Mouse (Mus musculus) lung, adult 2 months (tissue): ENCODE results near the gene Crybb1. TPM values are rescaled to one million over a fixed set of nuclear protein-coding genes. Genes with fewer than 3 reads are reported as not detected.

ENCODE experiments used
- DNase-seq: peaks from one replicate; pipeline ENCODE4 v3.0.0; 2022
- H3K4me1 ChIP-seq: fragments of 200-500 bp; 2 replicates; pipeline ENCODE4 v1.6.1; 2011; ENCODE audit warnings: low read length; ENCODE audit not compliant: control insufficient read depth, insufficient read depth
- H3K4me3 ChIP-seq: fragments of 200-500 bp; replicated peaks from 2 replicates; pipeline ENCODE3; 2011; ENCODE audit warnings: low read depth, mild to moderate bottlenecking, control low read depth, low read length; ENCODE audit errors: extremely low read depth
- CTCF ChIP-seq: fragments of 200-500 bp; IDR thresholded peaks from 2 replicates; pipeline ENCODE4 v1.5.1; 2011; ENCODE audit warnings: mild to moderate bottlenecking, low read length, control low read depth; ENCODE audit not compliant: insufficient read depth
- POLR2A ChIP-seq: fragments of 200-500 bp; IDR thresholded peaks from 2 replicates; pipeline ENCODE4 v1.6.1; 2011; ENCODE audit warnings: low read depth, mild to moderate bottlenecking, control low read depth, low read length, borderline replicate concordance; ENCODE audit errors: extremely low read depth
- WGBS: fragments of 180-500 bp; shearing (Covaris S2); methylation state at CpG from one replicate; pipeline ENCODE4 v1.1.7; 2018; 5-methylcytosine and 5-hydroxymethylcytosine counted together
- polyA plus RNA-seq: library from polyadenylated mRNA; depleted of rRNA; stranded (reverse); fragments of >200 nt; gene quantifications from 2 replicates; pipeline ENCODE4 v1.2.3, GENCODE M21; 2012

Crybb1 gene
- polyA plus RNA-seq, 1 experiment, result 0.14 TPM

DNA sequence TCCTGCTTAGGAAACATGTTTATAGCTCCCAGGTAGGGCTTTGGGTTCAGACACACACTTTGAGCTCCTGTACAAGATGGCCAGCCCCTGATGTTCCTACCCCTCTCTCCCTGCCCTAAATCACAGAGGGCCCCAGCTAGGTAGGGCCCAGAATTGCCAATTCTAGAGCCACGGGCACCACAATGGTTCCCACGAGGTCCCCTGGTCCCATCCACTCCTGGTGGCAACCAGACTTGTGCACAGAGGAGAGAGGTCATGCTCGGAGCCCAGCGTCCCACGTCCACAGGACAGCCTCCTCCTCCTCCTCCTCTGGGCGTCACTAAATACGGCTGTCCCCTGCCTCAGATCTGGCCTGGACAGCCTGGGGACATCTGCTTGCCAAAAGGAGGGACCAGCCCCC lies 39.3 kb upstream of the Crybb1 start:
- WGBS, result 82% methylated on average over 7 of the region's 7 CpGs
- Histone ChIP-seq H3K4me1 (peaks cover 4% of the 10 kb centered on the region; the same call in 1 of the 2 replicates), H3K4me3 (no peak overlapping the region)
- DNase-seq, result no peak
- TF ChIP-seq CTCF (no peak), POLR2A (no peak)

DNA sequence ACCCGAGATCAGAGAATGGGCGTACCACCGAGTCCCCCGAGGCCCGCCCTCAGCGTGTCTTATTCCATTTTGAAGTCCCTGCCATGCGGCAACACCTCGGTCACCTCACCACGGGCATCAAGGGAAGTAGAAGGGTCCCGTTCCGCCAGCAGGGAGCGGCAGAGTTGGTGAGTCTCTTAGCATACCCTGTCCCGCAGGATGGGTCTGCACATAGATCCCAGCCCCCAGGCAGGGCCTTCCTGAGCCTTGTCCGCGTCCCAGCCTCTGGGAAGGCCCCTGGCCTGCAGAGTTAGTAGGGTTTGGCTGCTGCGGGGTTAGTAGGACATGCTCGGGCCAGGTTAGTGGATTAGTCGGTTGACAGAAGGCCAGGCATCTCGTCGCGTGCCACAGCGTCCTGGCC lies 38.6 kb upstream of the Crybb1 start:
- H3K4me1 ChIP-seq, result peaks cover 4% of the 10 kb centered on the region; the same call in 1 of the 2 replicates
- 77% methylated on average over 22 of the region's 22 CpGs for WGBS
- no peak for DNase-seq
- no peak overlapping the region for H3K4me3 ChIP-seq
- TF ChIP-seq CTCF (no peak), POLR2A (no peak)

DNA sequence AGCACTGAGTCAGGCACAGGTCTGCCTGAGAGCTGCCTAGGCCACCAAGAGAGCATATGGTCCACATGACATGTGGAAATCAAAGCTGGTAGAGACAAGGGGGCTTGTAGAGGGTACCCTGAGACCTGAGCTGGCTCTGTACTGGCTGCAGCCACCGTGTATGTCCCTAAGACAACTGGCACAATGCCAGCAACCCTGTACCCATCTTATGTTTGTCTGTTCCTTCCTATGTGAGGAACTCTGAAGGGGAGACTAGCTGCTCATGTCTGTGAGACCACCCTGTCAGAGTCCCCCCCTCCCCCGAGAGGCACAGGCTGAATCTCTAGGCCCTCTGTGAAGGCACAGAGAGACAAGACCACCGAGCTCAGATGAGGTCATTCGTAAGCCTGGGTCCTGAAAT lies 36.9 kb upstream of the Crybb1 start:
- no peak for DNase-seq
- H3K4me1 ChIP-seq, result peaks cover 4% of the 10 kb centered on the region; the same call in 1 of the 2 replicates
- TF ChIP-seq CTCF (no peak), POLR2A (no peak)
- WGBS, result 65% methylated on average over 4 of the region's 4 CpGs
- H3K4me3 ChIP-seq, result no peak overlapping the region

DNA sequence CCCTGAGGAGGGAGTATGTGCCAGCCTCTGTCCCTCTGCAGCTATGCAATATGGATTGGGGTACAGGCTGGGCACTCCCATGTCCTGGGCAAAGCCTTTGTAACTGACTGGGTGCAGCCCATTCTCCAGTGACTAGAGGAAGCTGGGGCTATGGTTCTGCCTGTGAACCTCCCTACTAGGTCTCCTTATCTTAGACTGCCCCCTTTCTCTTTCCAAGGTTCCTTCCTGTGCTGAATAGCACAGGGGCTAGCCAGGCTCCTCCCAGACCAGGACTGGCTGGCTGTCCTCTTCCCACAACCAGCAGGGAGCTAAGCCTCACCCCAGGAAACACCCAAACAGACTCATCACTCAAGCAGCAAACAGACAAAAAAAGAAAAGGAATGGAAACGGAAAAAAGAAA lies 36.2 kb upstream of the Crybb1 start:
- no peak overlapping the region for H3K4me3 ChIP-seq
- WGBS, result 0% methylated on average over 1 of the region's 1 CpGs
- DNase-seq, result no peak
- H3K4me1 ChIP-seq, result peaks cover 4% of the 10 kb centered on the region; the same call in 1 of the 2 replicates
- TF ChIP-seq CTCF (no peak), POLR2A (no peak)

DNA sequence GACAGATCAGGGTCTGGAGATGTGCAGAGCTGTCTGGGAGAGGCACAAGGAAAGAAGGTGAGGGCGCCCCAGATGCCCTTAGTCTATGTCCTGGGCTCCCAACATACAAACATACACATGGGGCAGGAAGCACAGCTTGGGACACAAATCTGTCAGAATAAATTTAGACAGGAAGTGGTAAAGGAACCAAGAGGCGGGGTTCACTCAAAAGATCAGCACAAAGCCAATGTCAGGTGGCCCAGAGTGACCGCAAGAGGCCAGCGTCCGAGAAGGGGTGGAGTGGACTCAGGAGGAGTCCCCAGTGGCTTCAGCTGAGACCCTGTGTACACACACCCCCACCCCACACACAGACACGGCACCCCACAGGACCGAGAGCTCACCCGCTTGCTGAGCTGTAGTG lies 35.4 kb upstream of the Crybb1 start:
- peaks cover 4% of the 10 kb centered on the region; the same call in 1 of the 2 replicates for H3K4me1 ChIP-seq
- no peak for DNase-seq
- H3K4me3 ChIP-seq, result no peak overlapping the region
- whole genome bisulfite sequencing, result 42% methylated on average over 8 of the region's 8 CpGs
- no peak for TF ChIP-seq CTCF
- TF ChIP-seq POLR2A, result no peak

DNA sequence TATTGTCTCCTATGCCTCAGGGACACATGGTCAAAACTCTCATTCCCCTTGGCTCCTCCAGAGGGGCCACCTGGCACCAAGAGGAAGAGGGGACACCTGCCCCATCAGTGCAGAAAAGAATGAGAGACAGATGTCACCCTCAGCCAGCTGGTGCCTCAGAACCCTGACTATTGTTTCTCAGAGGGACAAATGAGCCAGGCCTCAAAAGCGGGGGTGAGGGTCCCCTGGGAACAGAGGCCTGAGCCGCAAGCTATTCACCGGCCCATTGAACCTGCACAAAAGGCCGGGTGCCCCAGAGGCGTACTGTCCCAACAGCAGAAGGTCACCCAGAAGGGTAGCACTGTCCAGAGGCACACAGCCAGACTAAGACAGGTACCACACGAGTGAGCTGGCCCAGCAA lies 30.0 kb upstream of the Crybb1 start:
- TF ChIP-seq CTCF, result no peak
- no peak for TF ChIP-seq POLR2A
- DNase-seq, result no peak
- Histone ChIP-seq H3K4me1 (no peaks in the 10 kb centered on the region), H3K4me3 (no peak overlapping the region)
- WGBS, result 76% methylated on average over 6 of the region's 6 CpGs

DNA sequence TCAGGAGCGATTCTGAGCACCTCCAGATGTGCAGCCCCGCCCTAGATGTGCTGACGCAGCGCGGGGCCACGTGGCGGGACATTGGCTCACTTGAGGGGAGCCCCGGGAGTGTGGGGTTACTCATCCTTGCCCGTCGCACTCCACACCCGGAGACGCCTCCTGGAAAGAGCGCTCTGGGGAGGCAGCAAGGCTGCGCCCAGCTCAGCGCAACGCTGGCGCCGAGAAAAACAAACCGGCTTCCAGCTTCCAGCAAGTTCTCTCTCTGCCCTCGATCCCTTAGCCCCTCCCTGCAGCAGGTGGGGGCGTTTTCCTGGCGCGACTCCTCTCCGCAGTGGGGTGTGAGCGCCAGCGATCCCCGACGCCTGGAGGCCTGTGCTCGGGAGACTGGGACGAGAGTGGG lies 28.3 kb upstream of the Crybb1 start:
- H3K4me1 ChIP-seq, result no peaks in the 10 kb centered on the region
- TF ChIP-seq CTCF (no peak), POLR2A (no peak)
- DNase-seq, result no peak
- no peak overlapping the region for H3K4me3 ChIP-seq
- WGBS, result 2% methylated on average over 30 of the region's 30 CpGs

DNA sequence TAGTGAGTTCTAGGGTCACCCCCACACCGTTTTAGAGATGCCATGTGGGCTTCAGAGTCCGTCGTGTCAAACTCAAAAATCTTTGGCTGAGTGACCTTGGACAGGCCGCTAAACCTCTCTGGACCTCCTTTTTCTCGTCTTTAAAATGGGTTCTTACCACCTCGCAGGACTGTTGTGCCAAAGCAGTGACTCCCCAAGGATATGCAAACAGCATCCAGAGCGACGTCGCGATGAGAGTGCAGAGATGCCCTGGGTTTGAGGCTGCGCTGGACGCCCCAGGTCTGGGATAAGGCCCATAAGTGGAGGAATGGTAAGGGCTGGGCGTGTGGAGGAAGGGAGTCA lies 27.7 kb upstream of the Crybb1 start:
- DNase-seq, result no peak
- TF ChIP-seq CTCF (no peak), POLR2A (no peak)
- WGBS, result 3% methylated on average over 13 of the region's 13 CpGs
- H3K4me3 ChIP-seq, result no peak overlapping the region
- no peaks in the 10 kb centered on the region for H3K4me1 ChIP-seq

DNA sequence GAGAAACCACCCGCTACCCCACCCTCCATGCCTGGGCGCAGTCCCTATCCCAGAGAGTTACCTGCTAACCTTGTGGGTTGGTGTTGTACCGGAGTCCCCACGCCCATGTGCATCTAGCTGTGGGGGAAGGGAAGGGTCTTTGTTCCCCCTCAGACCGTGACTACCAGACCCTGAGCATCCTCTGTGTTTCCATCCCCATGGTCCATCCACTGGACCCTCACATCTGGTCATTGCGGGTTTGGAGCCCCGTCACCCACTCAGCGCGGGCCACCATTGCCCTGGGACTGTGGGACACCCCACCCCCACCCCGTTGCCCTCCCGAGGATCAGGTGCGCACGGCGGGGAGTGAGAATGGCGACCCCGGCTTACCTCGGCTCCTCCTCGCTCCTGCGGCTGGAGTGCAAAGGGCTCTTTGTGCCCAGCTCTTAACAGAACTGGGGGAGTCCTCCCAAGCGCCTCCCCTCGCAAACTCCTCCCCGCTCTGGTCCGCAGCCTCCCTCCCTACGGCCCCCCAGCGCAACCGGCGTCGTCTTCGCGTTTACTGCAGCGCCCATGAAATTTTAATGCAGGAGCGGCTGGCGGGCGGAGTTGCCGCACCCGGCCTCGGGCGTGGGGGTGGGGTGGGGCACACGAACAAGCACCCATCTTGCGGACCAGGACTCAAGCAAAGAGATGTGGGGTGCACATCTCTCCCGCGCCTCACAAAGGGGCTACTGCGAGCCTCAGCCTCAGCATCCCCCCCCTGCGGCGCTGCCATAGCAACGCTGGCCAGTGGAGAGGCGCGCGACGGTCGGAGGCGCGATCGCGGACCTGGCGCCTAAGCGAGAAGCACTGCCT lies 27.2 kb upstream of the Crybb1 start:
- TF ChIP-seq CTCF (no peak), POLR2A (no peak)
- H3K4me3 ChIP-seq, result no peak overlapping the region
- no peaks in the 10 kb centered on the region for H3K4me1 ChIP-seq
- 2% methylated on average over 57 of the region's 57 CpGs for WGBS
- no peak for DNase-seq

DNA sequence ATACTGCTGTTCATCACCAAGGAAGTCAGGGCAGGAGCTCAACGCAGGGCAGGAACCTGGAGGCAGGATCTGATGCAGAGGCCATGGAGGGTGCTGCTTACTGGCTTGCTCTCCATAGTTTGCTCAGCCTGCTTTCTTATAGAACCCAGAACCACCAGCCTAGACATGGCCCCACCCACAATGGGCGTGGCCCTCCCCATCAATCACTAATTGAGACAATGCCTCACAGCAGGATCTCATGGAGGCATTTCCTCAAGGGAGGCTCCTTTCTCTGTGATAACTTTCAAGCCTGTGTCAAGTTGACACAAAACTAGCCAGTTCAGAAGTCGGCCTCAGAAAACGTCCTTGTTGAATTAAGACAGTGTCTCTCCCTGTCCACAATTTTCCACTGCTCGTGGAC lies 19.8 kb upstream of the Crybb1 start:
- H3K4me3 ChIP-seq, result no peak overlapping the region
- 63% methylated on average over 5 of the region's 5 CpGs for WGBS
- TF ChIP-seq POLR2A (no peak), CTCF (no peak)

More for the DNA sequence above, 19.8 kb upstream of the Crybb1 start:
- H3K4me1 ChIP-seq, result no peaks in the 10 kb centered on the region
- no peak for DNase-seq
